Mouse (Mus musculus): ENCODE measurements around the gene Lgals7. TPM values are rescaled to one million over a fixed set of nuclear protein-coding genes. Genes with fewer than 3 reads are reported as not detected.

The Lgals7 gene
- polyA plus RNA-seq, 2 experiments: 48.4 to 198 TPM

DNA sequence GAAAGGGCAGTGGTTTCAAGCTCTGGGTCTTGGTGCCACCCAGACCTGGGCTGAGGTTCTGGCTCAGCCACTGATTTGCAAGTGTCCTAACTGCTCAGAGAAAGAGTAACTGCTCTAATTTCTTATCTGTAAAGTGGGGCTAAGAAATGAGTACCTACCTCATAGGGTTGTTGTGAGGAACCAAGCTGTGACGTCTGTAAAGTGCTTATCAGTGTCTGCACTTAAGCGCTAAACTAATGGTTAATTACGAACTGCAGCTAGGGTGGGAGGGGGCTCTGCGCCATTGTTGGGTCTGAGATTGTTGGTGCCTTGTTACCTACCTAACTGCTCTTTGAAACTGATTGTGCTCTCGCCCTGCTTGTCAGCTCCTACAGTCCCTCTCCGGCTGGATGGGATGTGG lies 46.1 kb upstream of the Lgals7 start:
- DNase-seq (ENCODE audit: low spot score) (no peak), ATAC-seq (ENCODE audit: low FRiP score, low read depth) (no peak)
- peaks cover 13% of the 10 kb centered on the region for H3K4me1 ChIP-seq (ENCODE audit: control insufficient read depth, insufficient read depth, low read length)
- no peaks in the 10 kb centered on the region for H3K27me3 ChIP-seq (ENCODE audit: control insufficient read depth, insufficient read depth, low read length)
- no peak overlapping the region for H3K4me2 ChIP-seq (replicated peaks; ENCODE audit: low read depth, low read length, severe bottlenecking)
- H3K27ac ChIP-seq (replicated peaks; ENCODE audit: low read depth, low read length): no peak overlapping the region
- no peak for TF ChIP-seq POLR2A (IDR thresholded peaks at IDR 0.05; ENCODE audit: borderline replicate concordance, extremely low read depth, insufficient read depth, insufficient read length)
- WGBS: 74% methylated on average over 6 of the region's 6 CpGs
- no peaks in the 10 kb centered on the region for H3K9me3 ChIP-seq (ENCODE audit: control insufficient read depth, low read length)
- H3K4me3 ChIP-seq (replicated peaks; ENCODE audit: low read length): no peak overlapping the region
- peaks cover 99% of the 10 kb centered on the region for H3K36me3 ChIP-seq (ENCODE audit: control insufficient read depth, insufficient read depth, low read length)
- H3K9ac ChIP-seq (ENCODE audit: low read depth, low read length, severe bottlenecking): no peak overlapping the region

DNA sequence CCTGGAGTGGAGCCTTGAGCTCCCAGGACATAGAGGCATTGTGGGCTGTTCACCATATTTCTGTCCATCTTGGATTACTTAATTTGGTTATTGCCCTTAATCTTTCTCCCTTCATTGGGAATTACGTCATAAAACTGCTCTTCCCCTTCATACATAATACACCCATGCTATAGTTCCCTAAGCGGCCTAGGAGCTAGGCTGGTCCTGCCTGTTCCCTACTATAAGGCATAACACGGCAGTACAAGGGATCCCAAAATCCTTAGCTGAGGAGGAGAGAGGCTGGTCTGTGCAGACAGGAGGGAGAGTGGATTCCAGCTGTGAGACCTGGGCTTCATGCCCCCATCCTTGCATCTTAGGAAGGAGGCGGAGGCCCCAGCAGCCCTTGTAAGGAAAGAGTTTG lies 45.7 kb upstream of the Lgals7 start:
- WGBS: 73% methylated on average over 4 of the region's 4 CpGs
- ATAC-seq (ENCODE audit: low FRiP score, low read depth) (no peak), DNase-seq (ENCODE audit: low spot score) (no peak)
- H3K4me1 ChIP-seq (ENCODE audit: control insufficient read depth, insufficient read depth, low read length): peaks cover 9% of the 10 kb centered on the region; the same call in 1 of the 2 replicates
- TF ChIP-seq POLR2A (IDR thresholded peaks at IDR 0.05; ENCODE audit: borderline replicate concordance, extremely low read depth, insufficient read depth, insufficient read length): no peak
- no peaks in the 10 kb centered on the region for H3K27me3 ChIP-seq (ENCODE audit: control insufficient read depth, insufficient read depth, low read length)
- H3K9ac ChIP-seq (ENCODE audit: low read depth, low read length, severe bottlenecking): no peak overlapping the region
- no peaks in the 10 kb centered on the region for H3K9me3 ChIP-seq (ENCODE audit: control insufficient read depth, low read length)
- no peak overlapping the region for H3K4me2 ChIP-seq (replicated peaks; ENCODE audit: low read depth, low read length, severe bottlenecking)
- H3K36me3 ChIP-seq (ENCODE audit: control insufficient read depth, insufficient read depth, low read length): peaks cover 99% of the 10 kb centered on the region
- no peak overlapping the region for H3K4me3 ChIP-seq (replicated peaks; ENCODE audit: low read length)
- no peak overlapping the region for H3K27ac ChIP-seq (replicated peaks; ENCODE audit: low read depth, low read length)

DNA sequence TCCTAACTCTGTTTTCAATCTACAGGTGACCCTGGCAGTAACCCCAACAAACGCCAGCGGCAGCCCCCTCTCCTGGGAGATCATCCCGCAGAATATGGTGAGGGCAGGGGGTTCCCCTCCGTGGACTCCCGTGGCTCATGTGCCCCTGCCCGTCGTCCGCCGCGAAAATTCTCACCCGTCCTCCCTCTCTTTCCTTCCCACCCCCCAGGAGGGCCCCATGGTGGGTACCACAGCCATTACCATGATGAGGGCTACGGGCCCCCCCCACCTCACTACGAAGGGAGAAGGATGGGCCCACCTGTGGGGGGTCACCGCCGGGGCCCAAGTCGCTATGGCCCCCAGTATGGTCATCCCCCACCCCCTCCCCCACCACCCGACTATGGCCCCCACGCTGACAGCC lies 45.2 kb upstream of the Lgals7 start:
- no peak for DNase-seq (ENCODE audit: low spot score)
- H3K4me2 ChIP-seq (replicated peaks; ENCODE audit: low read depth, low read length, severe bottlenecking): no peak overlapping the region
- no peak for TF ChIP-seq POLR2A (IDR thresholded peaks at IDR 0.05; ENCODE audit: borderline replicate concordance, extremely low read depth, insufficient read depth, insufficient read length)
- ATAC-seq (ENCODE audit: low FRiP score, low read depth): no peak
- H3K9ac ChIP-seq (ENCODE audit: low read depth, low read length, severe bottlenecking): no peak overlapping the region
- no peaks in the 10 kb centered on the region for H3K27me3 ChIP-seq (ENCODE audit: control insufficient read depth, insufficient read depth, low read length)
- no peak overlapping the region for H3K4me3 ChIP-seq (replicated peaks; ENCODE audit: low read length)
- H3K9me3 ChIP-seq (ENCODE audit: control insufficient read depth, low read length): no peaks in the 10 kb centered on the region
- 85% methylated on average over 16 of the region's 18 CpGs for WGBS
- H3K36me3 ChIP-seq (ENCODE audit: control insufficient read depth, insufficient read depth, low read length): peaks cover 99% of the 10 kb centered on the region
- no peak overlapping the region for H3K27ac ChIP-seq (replicated peaks; ENCODE audit: low read depth, low read length)
- peaks cover 8% of the 10 kb centered on the region; the same call in 1 of the 2 replicates for H3K4me1 ChIP-seq (ENCODE audit: control insufficient read depth, insufficient read depth, low read length)

DNA sequence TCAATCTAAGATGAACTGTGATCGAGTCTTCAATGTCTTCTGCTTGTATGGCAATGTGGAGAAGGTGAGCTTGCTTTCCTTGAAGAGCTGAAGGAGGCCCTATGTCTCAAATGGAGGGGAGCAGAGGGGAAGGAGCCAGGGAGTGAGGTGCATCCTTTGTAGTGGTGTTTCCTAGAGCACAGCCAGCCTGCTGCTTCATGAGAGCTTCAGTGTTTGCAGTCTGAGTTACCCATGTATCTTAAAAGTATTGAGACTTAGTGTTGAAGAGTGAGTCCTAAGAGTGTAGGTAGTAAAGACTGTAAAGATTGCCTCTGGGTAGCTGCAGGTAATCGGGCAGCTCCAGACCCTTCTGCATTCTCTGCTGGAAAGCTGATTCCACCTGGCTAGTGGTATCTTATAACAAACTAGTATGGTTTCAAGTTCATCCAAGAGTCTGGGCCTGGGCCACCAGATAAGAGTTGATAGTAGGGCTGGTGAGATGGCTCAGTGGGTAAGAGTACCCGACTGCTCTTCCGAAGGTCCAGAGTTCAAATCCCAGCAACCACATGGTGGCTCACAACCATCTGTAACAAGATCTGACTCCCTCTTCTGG lies 44.7 kb upstream of the Lgals7 start:
- peaks cover 94% of the 10 kb centered on the region for H3K36me3 ChIP-seq (ENCODE audit: control insufficient read depth, insufficient read depth, low read length)
- DNase-seq (ENCODE audit: low spot score) (no peak), ATAC-seq (ENCODE audit: low FRiP score, low read depth) (no peak)
- H3K4me2 ChIP-seq (replicated peaks; ENCODE audit: low read depth, low read length, severe bottlenecking): no peak overlapping the region
- H3K4me3 ChIP-seq (replicated peaks; ENCODE audit: low read length): no peak overlapping the region
- H3K9ac ChIP-seq (ENCODE audit: low read depth, low read length, severe bottlenecking): no peak overlapping the region
- no peaks in the 10 kb centered on the region for H3K27me3 ChIP-seq (ENCODE audit: control insufficient read depth, insufficient read depth, low read length)
- no peaks in the 10 kb centered on the region for H3K9me3 ChIP-seq (ENCODE audit: control insufficient read depth, low read length)
- WGBS: 86% methylated on average over 4 of the region's 4 CpGs
- TF ChIP-seq POLR2A (IDR thresholded peaks at IDR 0.05; ENCODE audit: borderline replicate concordance, extremely low read depth, insufficient read depth, insufficient read length): no peak
- peaks cover 8% of the 10 kb centered on the region; the same call in 1 of the 2 replicates for H3K4me1 ChIP-seq (ENCODE audit: control insufficient read depth, insufficient read depth, low read length)
- H3K27ac ChIP-seq (replicated peaks; ENCODE audit: low read depth, low read length): no peak overlapping the region

DNA sequence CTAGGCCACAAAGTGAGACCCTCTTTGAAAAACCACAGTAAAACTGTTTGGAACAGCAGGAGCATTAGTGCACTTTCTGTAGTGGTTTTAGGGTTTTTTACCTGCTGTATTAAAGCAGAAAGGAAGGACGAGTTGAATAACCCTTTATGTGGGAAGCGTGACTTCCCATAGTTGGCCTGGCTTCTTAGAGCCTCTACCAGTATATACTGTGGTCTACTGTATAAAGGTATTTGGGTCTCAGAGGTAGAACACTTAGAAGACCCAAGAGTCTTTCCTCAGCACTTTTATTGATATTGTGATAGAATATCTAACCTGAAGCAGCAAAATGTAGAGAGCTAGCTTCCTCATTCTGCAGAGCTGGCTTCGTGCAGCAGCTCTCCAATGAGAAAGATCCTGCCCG lies 44.1 kb upstream of the Lgals7 start:
- H3K4me2 ChIP-seq (replicated peaks; ENCODE audit: low read depth, low read length, severe bottlenecking): no peak overlapping the region
- peaks cover 8% of the 10 kb centered on the region; the same call in 1 of the 2 replicates for H3K4me1 ChIP-seq (ENCODE audit: control insufficient read depth, insufficient read depth, low read length)
- no peak for TF ChIP-seq POLR2A (IDR thresholded peaks at IDR 0.05; ENCODE audit: borderline replicate concordance, extremely low read depth, insufficient read depth, insufficient read length)
- WGBS: 84% methylated on average over 4 of the region's 4 CpGs
- no peak overlapping the region for H3K9ac ChIP-seq (ENCODE audit: low read depth, low read length, severe bottlenecking)
- H3K27ac ChIP-seq (replicated peaks; ENCODE audit: low read depth, low read length): no peak overlapping the region
- DNase-seq (ENCODE audit: low spot score) (no peak), ATAC-seq (ENCODE audit: low FRiP score, low read depth) (no peak)
- peaks cover 88% of the 10 kb centered on the region for H3K36me3 ChIP-seq (ENCODE audit: control insufficient read depth, insufficient read depth, low read length)
- no peaks in the 10 kb centered on the region for H3K9me3 ChIP-seq (ENCODE audit: control insufficient read depth, low read length)
- no peak overlapping the region for H3K4me3 ChIP-seq (replicated peaks; ENCODE audit: low read length)
- H3K27me3 ChIP-seq (ENCODE audit: control insufficient read depth, insufficient read depth, low read length): no peaks in the 10 kb centered on the region

All from limb, embryonic 14.5 days (tissue).